Mouse (Mus musculus) cerebellum, adult (tissue): ENCODE results near the gene Mrpl3.

Experiments
- ATAC-seq: cut with Nextera tagmentation; 2 replicates; pipeline ENCODE4 v1.9.2; 2017; ENCODE audit warnings: mild to moderate bottlenecking, moderate library complexity, mixed read lengths; ENCODE audit not compliant: insufficient number of reproducible peaks, low FRiP score, low TSS enrichment

Mrpl3 gene

GRCm38 (mm10) chr9:105053147-105053557 is at the start of gene Mrpl3:
TSS of gene Mrpl3 (plus strand) at chr9:105053239.
- peak; percentile 75 for ATAC-seq

- ATAC-seq, result no peak
Measured at GRCm38 (mm10) chr9:105010721-105011120, 42.3 kb upstream of the Mrpl3 start.

GRCm38 (mm10) chr9:105018186-105018585 is 34.9 kb upstream of the Mrpl3 start:
- ATAC-seq, result no peak

GRCm38 (mm10) chr9:105028311-105028710 is 24.7 kb upstream of the Mrpl3 start:
- ATAC-seq, result no peak

GRCm38 (mm10) chr9:105032572-105032971 is 20.5 kb upstream of the Mrpl3 start:
- ATAC-seq, result no peak

- ATAC-seq, result no peak
Measured at GRCm38 (mm10) chr9:105033641-105034040, 19.4 kb upstream of the Mrpl3 start.

GRCm38 (mm10) chr9:105037847-105038246 is 15.2 kb upstream of the Mrpl3 start:
- no peak for ATAC-seq

GRCm38 (mm10) chr9:105046014-105046413 is 7.0 kb upstream of the Mrpl3 start:
- no peak for ATAC-seq

- ATAC-seq, result no peak
Measured at GRCm38 (mm10) chr9:105048351-105048750, 4.7 kb upstream of the Mrpl3 start.

GRCm38 (mm10) chr9:105049636-105050035 is 3.4 kb upstream of the Mrpl3 start:
- no peak for ATAC-seq

- no peak for ATAC-seq
Measured at GRCm38 (mm10) chr9:105050257-105050656, 2.8 kb upstream of the Mrpl3 start.

GRCm38 (mm10) chr9:105053812-105054211 is 773 bp downstream of the Mrpl3 start:
- ATAC-seq, result no peak

- no peak for ATAC-seq
Measured at GRCm38 (mm10) chr9:105069106-105069505, 16.1 kb downstream of the Mrpl3 start.

GRCm38 (mm10) chr9:105072991-105073748 is 20.1 kb downstream of the Mrpl3 start:
- no peak for ATAC-seq

GRCm38 (mm10) chr9:105074851-105075250 is 21.8 kb downstream of the Mrpl3 start:
- no peak for ATAC-seq

GRCm38 (mm10) chr9:105076756-105077424 is 23.9 kb downstream of the Mrpl3 start:
- no peak for ATAC-seq

- no peak for ATAC-seq
Measured at GRCm38 (mm10) chr9:105078460-105078859, 25.4 kb downstream of the Mrpl3 start.

GRCm38 (mm10) chr9:105080246-105080645 is 27.2 kb downstream of the Mrpl3 start:
- no peak for ATAC-seq

GRCm38 (mm10) chr9:105100807-105101570 is 48.0 kb downstream of the Mrpl3 start:
- no peak for ATAC-seq

GRCm38 (mm10) chr9:105101911-105102310 is 48.9 kb downstream of the Mrpl3 start:
- no peak for ATAC-seq

- ATAC-seq, result no peak
Measured at GRCm38 (mm10) chr9:105103893-105104292, 50.9 kb downstream of the Mrpl3 start.
